Mouse (Mus musculus) cortical plate, adult 2 months (tissue): ENCODE measurements around the gene Hist1h2ad.

Experiments
- CTCF ChIP-seq: fragments of 200-500 bp; IDR thresholded peaks from 2 replicates; pipeline ENCODE4 v1.5.1; 2011; ENCODE audit warnings: mild to moderate bottlenecking, control low read depth, low read length; ENCODE audit not compliant: insufficient read depth; ENCODE audit errors: extremely low read depth
- POLR2A ChIP-seq: fragments of 200-500 bp; IDR thresholded peaks from 2 replicates; pipeline ENCODE4 v1.6.1; 2011; ENCODE audit warnings: mild to moderate bottlenecking, low read length, control low read depth; ENCODE audit not compliant: insufficient read depth; ENCODE audit errors: extremely low read depth

GRCm38 (mm10) chr13:23554393-23554792 lies 19.8 kb upstream of the Hist1h2ad start:
- TF ChIP-seq CTCF = no peak
- TF ChIP-seq POLR2A = no peak
